Mouse (Mus musculus) MEL (cell line): ENCODE results near the gene Ppp1r11.

Experiments used
- CTCF ChIP-seq, 3 experiments: IDR thresholded peaks in 2 of 3; conservative IDR thresholded peaks in 1 of 3; 2 replicates each; pipeline ENCODE4 v1.5.1; 2011 to 2012; ENCODE audit warnings: low read length in 3 of 3, low read depth in 2 of 3, mild to moderate bottlenecking in 2 of 3, improper control_type of control experiment in 1 of 3, inconsistent platforms in 1 of 3, mixed read lengths in 1 of 3, moderate library complexity in 1 of 3; ENCODE audit not compliant: control insufficient read depth in 1 of 3, insufficient read depth in 1 of 3, poor library complexity in 1 of 3, severe bottlenecking in 1 of 3
- JUND ChIP-seq: IDR thresholded peaks from 2 replicates; pipeline ENCODE4 v1.6.1; 2011; ENCODE audit warnings: low read depth, mild to moderate bottlenecking, improper control_type of control experiment, low read length
- KAT2A ChIP-seq: conservative IDR thresholded peaks from 2 replicates; pipeline ENCODE4 v1.6.1; 2012; ENCODE audit warnings: low read depth, low read length, improper control_type of control experiment, inconsistent platforms
- MAFK ChIP-seq: IDR thresholded peaks from 2 replicates; pipeline ENCODE4 v1.6.1; 2011; ENCODE audit warnings: low read depth, mild to moderate bottlenecking, low read length, improper control_type of control experiment, borderline replicate concordance
- MYC ChIP-seq: IDR thresholded peaks from 2 replicates; pipeline ENCODE4 v1.6.1; 2011; ENCODE audit warnings: low read depth, mild to moderate bottlenecking, low read length, improper control_type of control experiment, moderate library complexity
- NELFE ChIP-seq: IDR thresholded peaks from 2 replicates; pipeline ENCODE4 v1.6.1; 2011; ENCODE audit warnings: low read depth, low read length, improper control_type of control experiment
- POLR2A ChIP-seq, 2 experiments: IDR thresholded peaks; 2 replicates each; pipeline ENCODE4 v1.6.1; 2011 to 2012; ENCODE audit warnings: low read length in 2 of 2, mild to moderate bottlenecking in 2 of 2, control low read depth in 1 of 2, improper control_type of control experiment in 1 of 2, low read depth in 1 of 2, moderate library complexity in 1 of 2; ENCODE audit not compliant: control insufficient read depth in 1 of 2, insufficient read depth in 1 of 2, poor library complexity in 1 of 2
- RCOR1 ChIP-seq: IDR thresholded peaks from 2 replicates; pipeline ENCODE4 v1.6.1; 2012; ENCODE audit warnings: low read depth, mild to moderate bottlenecking, inconsistent platforms, low read length, improper control_type of control experiment
- SMC3 ChIP-seq: IDR thresholded peaks from 2 replicates; pipeline ENCODE4 v1.6.1; 2011; ENCODE audit warnings: low read depth, low read length, improper control_type of control experiment
- USF1 ChIP-seq: IDR thresholded peaks from 2 replicates; pipeline ENCODE4 v1.6.1; 2014; ENCODE audit warnings: low read depth, mild to moderate bottlenecking, inconsistent platforms, low read length, improper control_type of control experiment, moderate library complexity
- USF2 ChIP-seq, 2 experiments: IDR thresholded peaks; 2 replicates each; pipeline ENCODE4 v1.6.1; 2011 to 2012; ENCODE audit warnings: improper control_type of control experiment in 2 of 2, low read length in 2 of 2, borderline replicate concordance in 1 of 2, inconsistent platforms in 1 of 2, low read depth in 1 of 2, mild to moderate bottlenecking in 1 of 2; ENCODE audit not compliant: insufficient read depth in 1 of 2
- ZKSCAN1 ChIP-seq: IDR thresholded peaks from 2 replicates; pipeline ENCODE4 v1.6.1; 2012; ENCODE audit warnings: low read depth, mild to moderate bottlenecking, inconsistent platforms, low read length, improper control_type of control experiment, moderate library complexity
- ZNF384 ChIP-seq: IDR thresholded peaks from 2 replicates; pipeline ENCODE4 v1.6.1; 2012; ENCODE audit warnings: low read depth, mild to moderate bottlenecking, inconsistent platforms, low read length, improper control_type of control experiment

DNA sequence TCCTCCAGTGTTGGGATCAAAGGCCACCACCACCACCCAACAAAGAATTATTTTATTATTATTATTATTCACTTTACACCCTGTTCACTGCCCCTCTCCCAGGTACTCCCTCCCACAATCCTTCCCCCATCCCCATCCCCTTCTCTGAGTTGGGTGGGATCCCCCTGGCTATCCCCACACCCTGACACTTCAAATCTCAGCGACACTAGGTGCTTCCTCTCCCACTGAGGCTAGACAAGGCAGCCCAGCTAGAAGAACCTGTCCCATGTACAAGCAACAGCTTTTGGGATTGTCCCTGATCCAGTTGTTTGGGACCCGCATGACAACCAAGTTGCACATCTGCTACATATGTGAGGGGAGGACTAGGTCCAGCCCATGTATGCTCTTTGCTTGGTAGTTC, 1.1 kb upstream of the Ppp1r11 start:
- TF ChIP-seq POLR2A (IDR thresholded peaks at IDR 0.05; ENCODE audit: control insufficient read depth in 1 of 2, insufficient read depth in 1 of 2, low read depth in 1 of 2, low read length in 2 of 2, poor library complexity in 1 of 2) (no peak), USF1 (no peak), CTCF (IDR thresholded peaks at IDR 0.05 in 2 of 3, conservative IDR thresholded peaks at IDR 0.05 in 1 of 3; ENCODE audit: control insufficient read depth in 1 of 3, insufficient read depth in 1 of 3, low read depth in 2 of 3, low read length in 3 of 3, poor library complexity in 1 of 3, severe bottlenecking in 1 of 3) (no peak), MAFK (no peak), KAT2A (no peak), ZKSCAN1 (no peak), JUND (no peak), ZNF384 (no peak), SMC3 (no peak), MYC (no peak), NELFE (no peak), RCOR1 (no peak), USF2 (IDR thresholded peaks at IDR 0.05; ENCODE audit: borderline replicate concordance in 1 of 2, insufficient read depth in 1 of 2, low read depth in 1 of 2, low read length in 2 of 2) (no peak)
